9 mouse cellular contexts compared by ENCODE assay signal in the genomic region with DNA sequence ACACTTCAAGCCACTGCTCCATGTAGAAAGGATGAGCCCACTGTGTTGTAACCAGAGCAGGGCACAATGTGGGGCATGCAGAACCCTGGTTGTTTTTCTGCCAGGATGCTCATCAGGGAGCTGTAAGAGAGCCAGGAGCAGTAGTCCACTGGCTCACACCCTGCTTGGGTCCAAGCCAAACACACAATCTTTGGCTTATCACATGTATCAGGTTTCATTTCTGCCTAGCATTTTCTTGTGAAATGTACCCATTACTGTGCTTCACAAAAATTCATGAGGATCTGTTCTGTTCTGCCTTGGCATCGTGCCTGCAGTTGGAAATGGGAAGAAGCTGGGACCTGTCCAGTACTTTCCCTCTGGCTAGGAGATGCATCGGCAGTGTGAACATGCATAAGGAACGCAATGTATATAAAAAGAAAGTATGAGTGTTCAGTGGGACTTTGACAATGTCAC.
DNase-seq lines count a peak whose midpoint lies in the region; ATAC-seq and TF ChIP-seq lines count a peak whose summit lies in the region.
"Had no signal": no experiment of that assay in that cellular context is flagged by ENCODE, and none has a peak within 500 bp of the region (broad histone marks: within the 10 kb centered on the region; RNA-seq: fewer than 3 reads in every experiment).

No protein-coding gene starts in this region.

- H3K36me3 ChIP-seq in liver, adult 2 months (ENCODE audit: control insufficient read depth, insufficient read depth, low read length) = no peaks in the 10 kb centered on the region
- no peaks in the 10 kb centered on the region for H3K36me3 ChIP-seq in liver, embryonic 11.5 days (ENCODE audit: control insufficient read depth, insufficient read depth, low read length)
- no peaks in the 10 kb centered on the region for H3K36me3 ChIP-seq in hindbrain, embryonic 10.5 days

- no peak for ATAC-seq in liver, embryonic 11.5 days (replicated peaks; ENCODE audit: low FRiP score)
- ATAC-seq in erythroblast, adult 5-6 weeks (replicated peaks; ENCODE audit: low FRiP score, poor library complexity, severe bottlenecking) = no peak

- WGBS in liver, adult 2 months = 80% methylated on average over 3 of the region's 3 CpGs
- WGBS in liver, embryonic 11.5 days = 81% methylated on average over 3 of the region's 3 CpGs
- 8% methylated on average over 3 of the region's 3 CpGs for WGBS in cerebellum, adult 2 months
- 88% methylated on average over 3 of the region's 3 CpGs for WGBS in hindbrain, embryonic 10.5 days

- H3K9ac ChIP-seq in liver, adult 2 months (ENCODE audit: low read depth, low read length) = no peak overlapping the region
- no peak overlapping the region for H3K9ac ChIP-seq in liver, embryonic 11.5 days (ENCODE audit: low read depth, low read length)

- no peaks in the 10 kb centered on the region for H3K4me1 ChIP-seq in liver, adult 2 months (ENCODE audit: control insufficient read depth, insufficient read depth, low read length)
- H3K4me1 ChIP-seq in liver, embryonic 11.5 days (replicated peaks; ENCODE audit: control insufficient read depth, insufficient read depth, low read length) = no peaks in the 10 kb centered on the region
- no peaks in the 10 kb centered on the region; the same call in 1 of the 2 replicates for H3K4me1 ChIP-seq in cerebellum, adult 2 months (ENCODE audit: control insufficient read depth, insufficient read depth, low read length)
- no peaks in the 10 kb centered on the region for H3K4me1 ChIP-seq in hindbrain, embryonic 10.5 days (replicated peaks)

- no peaks in the 10 kb centered on the region for H3K79me2 ChIP-seq in liver, adult 2 months (ENCODE audit: control insufficient read depth, insufficient read depth, low read length)

- peak; percentile 41 for DNase-seq in liver, adult 2 months (ENCODE audit: extremely low read depth, low read depth, low spot score)
- DNase-seq in liver, embryonic 11.5 days (ENCODE audit: low spot score) = no peak
- DNase-seq in cerebellum, adult 2 months = peak; percentile 81 to 89
- peak; percentile 3 for DNase-seq in gonadal fat pad, adult 2 months (ENCODE audit: low read depth)
- peak; percentile 26 for DNase-seq in lung, postnatal 25 days (ENCODE audit: low spot score)
- no peak for DNase-seq in thymus, postnatal 25 days
- no peak for DNase-seq in hindbrain, embryonic 10.5 days (ENCODE audit: low spot score)

- H3K4me2 ChIP-seq in liver, embryonic 11.5 days = no peak overlapping the region

- no peaks in the 10 kb centered on the region for H3K9me3 ChIP-seq in liver, embryonic 11.5 days (ENCODE audit: control insufficient read depth, low read length)
- H3K9me3 ChIP-seq in hindbrain, embryonic 10.5 days = no peaks in the 10 kb centered on the region

- no peak for TF ChIP-seq POLR2A in liver, adult 2 months (IDR thresholded peaks at IDR 0.05; ENCODE audit: extremely low read depth, insufficient read depth, low read length)
- TF ChIP-seq POLR2A in cerebellum, adult 2 months (IDR thresholded peaks at IDR 0.05; ENCODE audit: borderline replicate concordance, insufficient read depth, low read length) = no peak

- H3K27me3 ChIP-seq in liver, adult 2 months (ENCODE audit: control insufficient read depth, insufficient read depth, low read length) = no peaks in the 10 kb centered on the region
- H3K27me3 ChIP-seq in liver, embryonic 11.5 days (replicated peaks; ENCODE audit: control insufficient read depth, insufficient read depth, low read length) = no peaks in the 10 kb centered on the region
- H3K27me3 ChIP-seq in cerebellum, adult 2 months (ENCODE audit: control insufficient read depth, insufficient read depth, low read length) = no peaks in the 10 kb centered on the region; the same call in 1 of the 2 replicates
- no peaks in the 10 kb centered on the region for H3K27me3 ChIP-seq in hindbrain, embryonic 10.5 days (ENCODE audit: insufficient read depth, poor library complexity, severe bottlenecking)

- no peak for TF ChIP-seq CTCF in liver, adult 2 months (IDR thresholded peaks at IDR 0.05; ENCODE audit: low read depth, low read length)
- TF ChIP-seq CTCF in cerebellum, adult 2 months (IDR thresholded peaks at IDR 0.05; ENCODE audit: borderline replicate concordance, insufficient read depth, low read depth, low read length) = no peak

- H3K4me3 ChIP-seq in liver, adult 2 months (ENCODE audit: insufficient read depth, low read depth, low read length) = no peak overlapping the region
- H3K4me3 ChIP-seq in liver, embryonic 11.5 days (ENCODE audit: low read depth, low read length) = no peak overlapping the region
- no peak overlapping the region for H3K4me3 ChIP-seq in cerebellum, adult 2 months (replicated peaks; ENCODE audit: insufficient read depth, low read depth, low read length)
- H3K4me3 ChIP-seq in hindbrain, embryonic 10.5 days = no peak overlapping the region

- no peak overlapping the region for H3K27ac ChIP-seq in liver, adult 2 months (replicated peaks; ENCODE audit: insufficient read depth, low read depth, low read length)
- no peak overlapping the region for H3K27ac ChIP-seq in liver, embryonic 11.5 days (ENCODE audit: low read depth, low read length)
- no peak overlapping the region for H3K27ac ChIP-seq in cerebellum, adult 2 months (ENCODE audit: insufficient read depth, low read length)
- no peak overlapping the region for H3K27ac ChIP-seq in hindbrain, embryonic 10.5 days
- H3K27ac ChIP-seq: macrophage had no signal

Comparison
In these comparisons a context has a peak if more than half of its experiments do, and no peak if none do; other contexts are left out.
1. DNase-seq: peak in liver, adult 2 months (single experiment), cerebellum, adult 2 months (2 of 2), gonadal fat pad, adult 2 months (single experiment) and lung, postnatal 25 days (single experiment); none in liver, embryonic 11.5 days (single experiment), thymus, postnatal 25 days (single experiment) and hindbrain, embryonic 10.5 days (single experiment).